Comparison of ENCODE assay signal across 12 mouse cellular contexts in the genomic region with DNA sequence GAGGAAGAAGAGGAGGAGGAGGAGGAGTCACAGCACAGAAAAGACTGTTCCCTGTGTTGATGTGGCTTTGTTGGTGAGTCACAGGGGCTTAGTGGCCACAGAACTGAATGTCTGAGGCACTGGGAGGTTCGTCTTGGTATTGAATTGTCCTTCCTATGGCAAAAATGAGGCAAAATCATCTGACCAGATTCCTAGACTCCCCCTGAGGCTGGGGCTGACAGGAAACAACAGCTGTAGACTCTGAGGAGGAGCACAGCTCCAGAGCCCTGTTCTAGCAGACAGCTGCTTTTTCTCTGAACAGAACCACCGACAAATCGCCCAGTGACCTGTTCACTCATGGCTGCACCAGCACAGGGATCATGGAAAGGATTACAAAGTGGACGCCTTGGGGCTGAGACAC.
A peak's percentile ranks its signal among the peaks of the same experiment; 100 is the strongest.
DNase-seq lines count a peak whose midpoint lies in the region; ATAC-seq lines count a peak whose summit lies in the region.
"Had no signal": no experiment of that assay in that cellular context is flagged by ENCODE, and none has a peak within 500 bp of the region (broad histone marks: within the 10 kb centered on the region; RNA-seq: fewer than 3 reads in every experiment).

No protein-coding gene starts in this region.

- peaks cover 34% of the 10 kb centered on the region for H3K4me1 ChIP-seq in heart, embryonic 13.5 days
- peaks cover 45% of the 10 kb centered on the region for H3K4me1 ChIP-seq in embryonic facial prominence, embryonic 12.5 days
- peaks cover 65% of the 10 kb centered on the region for H3K4me1 ChIP-seq in midbrain, embryonic 12.5 days

- no peaks in the 10 kb centered on the region for H3K36me3 ChIP-seq in heart, embryonic 13.5 days
- H3K36me3 ChIP-seq in embryonic facial prominence, embryonic 12.5 days = no peaks in the 10 kb centered on the region
- no peaks in the 10 kb centered on the region for H3K36me3 ChIP-seq in midbrain, embryonic 12.5 days
- H3K36me3 ChIP-seq: limb, embryonic 15.5 days had no signal

- H3K9me3 ChIP-seq in heart, embryonic 13.5 days = no peaks in the 10 kb centered on the region
- no peaks in the 10 kb centered on the region for H3K9me3 ChIP-seq in embryonic facial prominence, embryonic 12.5 days
- no peaks in the 10 kb centered on the region for H3K9me3 ChIP-seq in midbrain, embryonic 12.5 days
- H3K9me3 ChIP-seq: limb, embryonic 15.5 days had no signal

- H3K27me3 ChIP-seq in heart, embryonic 13.5 days (replicated peaks) = peaks cover 11% of the 10 kb centered on the region; the same call in 1 of the 2 replicates
- no peaks in the 10 kb centered on the region for H3K27me3 ChIP-seq in embryonic facial prominence, embryonic 12.5 days
- peaks cover 8% of the 10 kb centered on the region for H3K27me3 ChIP-seq in midbrain, embryonic 12.5 days
- H3K27me3 ChIP-seq: limb, embryonic 15.5 days had no signal

- 0 out of 2 replicates have a peak overlapping the region, but pooled peaks have one; percentile 24 for H3K27ac ChIP-seq in heart, embryonic 13.5 days (replicated peaks)
- H3K27ac ChIP-seq in embryonic facial prominence, embryonic 12.5 days = peak overlapping the region; percentile 24; the same call in 1 of the 2 replicates
- H3K27ac ChIP-seq in midbrain, embryonic 12.5 days (replicated peaks) = peak overlapping the region; percentile 63
- H3K27ac ChIP-seq: limb, embryonic 15.5 days had no signal

- ATAC-seq in heart, embryonic 13.5 days (ENCODE audit: extremely low read depth, insufficient number of reproducible peaks, low FRiP score, low TSS enrichment) = no peak
- ATAC-seq in embryonic facial prominence, embryonic 12.5 days (ENCODE audit: insufficient number of reproducible peaks, insufficient read depth, low FRiP score, low TSS enrichment) = no peak
- no peak for ATAC-seq in midbrain, embryonic 12.5 days (ENCODE audit: low FRiP score, low read depth)
- no peak for ATAC-seq in inflammation-experienced regulatory T-cells, adult 6 months

- 44% methylated on average over 4 of the region's 4 CpGs for WGBS in heart, embryonic 13.5 days
- 35% methylated on average over 4 of the region's 4 CpGs for WGBS in embryonic facial prominence, embryonic 12.5 days
- 14% methylated on average over 4 of the region's 4 CpGs for WGBS in midbrain, embryonic 12.5 days

- DNase-seq in heart, postnatal 14 days = no peak
- peak; percentile 67 for DNase-seq in 3134 (ENCODE audit: extremely low read depth, insufficient read length, low spot score)
- no peak for DNase-seq in adrenal gland, postnatal 4 days (ENCODE audit: low spot score in 2 of 2)
- DNase-seq in spleen, postnatal 14 days (ENCODE audit: low spot score in 2 of 2) = no peak
- DNase-seq: adrenal gland, adult 2 months; cerebellum, adult 18-20 months; thymus, postnatal 25 days had no signal

- no peak overlapping the region for H3K4me3 ChIP-seq in heart, embryonic 13.5 days
- no peak overlapping the region for H3K4me3 ChIP-seq in embryonic facial prominence, embryonic 12.5 days
- H3K4me3 ChIP-seq in midbrain, embryonic 12.5 days = no peak overlapping the region
- H3K4me3 ChIP-seq: limb, embryonic 15.5 days had no signal

- intact Hi-C loops in heart, postnatal 14 days (cut with DNase I) = loop anchor here (2.0 to 5.0 kb wide), 3 partner anchors 51 to 369 kb away; a partner anchor contains a TSS

- no peak overlapping the region for H3K9ac ChIP-seq in heart, embryonic 13.5 days
- H3K9ac ChIP-seq in embryonic facial prominence, embryonic 12.5 days = no peak overlapping the region
- no peak overlapping the region for H3K9ac ChIP-seq in midbrain, embryonic 12.5 days (replicated peaks)
- H3K9ac ChIP-seq: limb, embryonic 15.5 days had no signal

- H3K4me2 ChIP-seq in heart, embryonic 13.5 days = no peak overlapping the region
- no peak overlapping the region for H3K4me2 ChIP-seq in embryonic facial prominence, embryonic 12.5 days (replicated peaks)
- H3K4me2 ChIP-seq in midbrain, embryonic 12.5 days (replicated peaks) = no peak overlapping the region
- H3K4me2 ChIP-seq: limb, embryonic 15.5 days had no signal
